Mouse (Mus musculus) liver, embryonic 16.5 days (tissue): ENCODE measurements at regions not wholly inside any gene's neighbourhood (a gene's known extent, or its start where the extent isn't known, plus 50 kb on each side); places are given as distances from the start of the nearest gene placed in this dataset.

Source experiments
- ATAC-seq: fragments of 200-750 bp; cut with Nextera tagmentation; 2 replicates; pipeline ENCODE4 v1.8.0; 2017; ENCODE audit warnings: low read depth, mild to moderate bottlenecking, moderate number of reproducible peaks, moderate library complexity
- H3K27ac ChIP-seq: fragments of 300-500 bp; sonication (generic); 2 replicates; pipeline ENCODE4 v1.5.1; 2014; ENCODE audit warnings: mild to moderate bottlenecking, low read length
- H3K27me3 ChIP-seq: fragments of 300-500 bp; sonication (generic); 2 replicates; pipeline ENCODE4 v1.6.1; 2014; ENCODE audit warnings: low read depth, low read length, mixed read lengths; ENCODE audit not compliant: control insufficient read depth, insufficient read depth
- H3K36me3 ChIP-seq: fragments of 300-500 bp; sonication (generic); 2 replicates; pipeline ENCODE4 v1.6.1; 2014; ENCODE audit warnings: mild to moderate bottlenecking; ENCODE audit not compliant: control insufficient read depth, insufficient read depth
- H3K4me1 ChIP-seq: fragments of 300-500 bp; sonication (generic); 2 replicates; pipeline ENCODE4 v1.6.1; 2014; ENCODE audit warnings: low read depth, low read length, mixed read lengths; ENCODE audit not compliant: control insufficient read depth
- H3K4me2 ChIP-seq: fragments of 300-500 bp; sonication (generic); 2 replicates; pipeline ENCODE4 v1.6.1; 2014; ENCODE audit warnings: low read depth, low read length, mixed read lengths
- H3K4me3 ChIP-seq: fragments of 300-500 bp; sonication (generic); 2 replicates; pipeline ENCODE4 v1.5.1; 2014; ENCODE audit warnings: low read depth, mild to moderate bottlenecking, low read length
- H3K9ac ChIP-seq: fragments of 300-500 bp; sonication (generic); 2 replicates; pipeline ENCODE4 v1.6.1; 2014; ENCODE audit warnings: low read depth, low read length
- H3K9me3 ChIP-seq: fragments of 300-500 bp; sonication (generic); replicated peaks from 2 replicates; pipeline ENCODE4 v1.6.1; 2016; ENCODE audit warnings: low read length; ENCODE audit not compliant: control insufficient read depth
- WGBS: fragments of 180-500 bp; shearing (Covaris S2); extraction: QIAGEN DNeasy Blood & Tissue Kit; methylation state at CpG from one replicate; pipeline ENCODE4 v1.1.7; 2014; ENCODE audit not compliant: insufficient replicate concordance; 5-methylcytosine and 5-hydroxymethylcytosine counted together

DNA sequence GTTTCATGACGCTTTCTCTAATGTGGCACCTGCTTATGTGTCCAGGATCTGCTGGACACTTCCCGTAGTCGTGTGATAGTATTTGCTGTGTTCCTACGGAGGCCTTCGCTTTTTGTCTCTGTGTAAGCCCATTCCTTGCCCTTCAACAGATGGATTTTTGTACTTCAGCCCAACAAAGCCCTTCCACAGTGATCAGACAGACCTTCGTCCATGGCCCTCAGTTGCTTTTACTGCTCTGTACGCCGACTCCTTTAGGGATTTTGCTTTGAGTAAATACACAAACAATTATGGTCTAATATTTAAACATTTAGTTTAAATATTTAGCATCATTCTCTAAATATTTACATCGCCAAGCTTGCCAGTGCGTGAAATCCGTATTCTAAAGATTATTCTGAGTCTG is 95.6 kb upstream of the Kit start:
- ATAC-seq, result no peak
- H3K9me3 ChIP-seq, result no peaks in the 10 kb centered on the region
- no peaks in the 10 kb centered on the region for H3K27me3 ChIP-seq
- no peak overlapping the region for H3K4me2 ChIP-seq
- WGBS, result 71% methylated on average over 11 of the region's 11 CpGs
- no peaks in the 10 kb centered on the region; the same call in 1 of the 2 replicates for H3K4me1 ChIP-seq
- H3K36me3 ChIP-seq, result no peaks in the 10 kb centered on the region
- no peak overlapping the region for H3K4me3 ChIP-seq
- H3K27ac ChIP-seq, result no peak overlapping the region
- H3K9ac ChIP-seq, result no peak overlapping the region

DNA sequence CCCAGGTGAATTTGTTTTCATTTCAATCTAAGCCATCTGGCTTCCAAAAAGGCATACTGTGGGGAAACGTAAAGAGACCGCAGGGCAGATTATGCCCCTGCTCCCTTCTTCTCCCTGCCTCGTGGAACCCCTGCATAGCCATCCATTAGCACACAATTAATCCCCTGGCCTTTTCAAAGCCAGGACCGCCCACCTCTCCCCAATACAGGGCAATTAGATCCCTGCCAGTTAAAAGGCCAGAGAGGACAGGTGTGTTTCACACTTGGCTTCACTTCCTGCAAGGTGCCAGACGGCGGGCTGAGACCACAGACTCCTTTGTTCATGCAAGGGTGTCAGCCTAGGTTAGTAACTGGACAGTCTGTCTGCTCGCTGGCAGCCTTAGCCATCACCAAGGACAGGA is 93.1 kb upstream of the Kit start:
- H3K4me2 ChIP-seq, result no peak overlapping the region
- 68% methylated on average over 7 of the region's 7 CpGs for WGBS
- no peaks in the 10 kb centered on the region for H3K36me3 ChIP-seq
- no peaks in the 10 kb centered on the region for H3K9me3 ChIP-seq
- H3K9ac ChIP-seq, result no peak overlapping the region
- no peak overlapping the region for H3K4me3 ChIP-seq
- H3K27ac ChIP-seq, result no peak overlapping the region
- no peaks in the 10 kb centered on the region; the same call in 1 of the 2 replicates for H3K4me1 ChIP-seq
- no peaks in the 10 kb centered on the region for H3K27me3 ChIP-seq
- no peak for ATAC-seq

- ATAC-seq, result no peak
- no peaks in the 10 kb centered on the region; the same call in 1 of the 2 replicates for H3K4me1 ChIP-seq
- WGBS, result 67% methylated on average over 7 of the region's 7 CpGs
Observed at GRCm38 (mm10) chr5:75484330-75484729, 90.4 kb upstream of the Kit start.

GRCm38 (mm10) chr5:75490806-75491205 is 83.9 kb upstream of the Kit start:
- no peak overlapping the region for H3K4me3 ChIP-seq
- no peak overlapping the region for H3K9ac ChIP-seq
- no peaks in the 10 kb centered on the region for H3K36me3 ChIP-seq
- H3K9me3 ChIP-seq, result no peaks in the 10 kb centered on the region
- ATAC-seq, result no peak
- H3K4me2 ChIP-seq, result no peak overlapping the region
- H3K27me3 ChIP-seq, result no peaks in the 10 kb centered on the region
- 36% methylated on average over 9 of the region's 9 CpGs for WGBS
- no peaks in the 10 kb centered on the region for H3K4me1 ChIP-seq
- H3K27ac ChIP-seq, result no peak overlapping the region

More at GRCm38 (mm10) chr5:75484330-75484729, 90.4 kb upstream of the Kit start:
- H3K9ac ChIP-seq, result no peak overlapping the region
- no peaks in the 10 kb centered on the region for H3K36me3 ChIP-seq
- H3K9me3 ChIP-seq, result no peaks in the 10 kb centered on the region
- H3K27ac ChIP-seq, result no peak overlapping the region
- no peaks in the 10 kb centered on the region for H3K27me3 ChIP-seq
- H3K4me3 ChIP-seq, result no peak overlapping the region
- no peak overlapping the region for H3K4me2 ChIP-seq

GRCm38 (mm10) chr5:75494143-75494542 is 80.6 kb upstream of the Kit start:
- no peak overlapping the region for H3K4me3 ChIP-seq
- H3K9me3 ChIP-seq, result no peaks in the 10 kb centered on the region
- H3K27ac ChIP-seq, result no peak overlapping the region
- no peak overlapping the region for H3K9ac ChIP-seq
- ATAC-seq, result no peak
- no peaks in the 10 kb centered on the region for H3K4me1 ChIP-seq
- no peaks in the 10 kb centered on the region for H3K27me3 ChIP-seq
- 66% methylated on average over 10 of the region's 10 CpGs for WGBS
- H3K36me3 ChIP-seq, result no peaks in the 10 kb centered on the region
- H3K4me2 ChIP-seq, result no peak overlapping the region

DNA sequence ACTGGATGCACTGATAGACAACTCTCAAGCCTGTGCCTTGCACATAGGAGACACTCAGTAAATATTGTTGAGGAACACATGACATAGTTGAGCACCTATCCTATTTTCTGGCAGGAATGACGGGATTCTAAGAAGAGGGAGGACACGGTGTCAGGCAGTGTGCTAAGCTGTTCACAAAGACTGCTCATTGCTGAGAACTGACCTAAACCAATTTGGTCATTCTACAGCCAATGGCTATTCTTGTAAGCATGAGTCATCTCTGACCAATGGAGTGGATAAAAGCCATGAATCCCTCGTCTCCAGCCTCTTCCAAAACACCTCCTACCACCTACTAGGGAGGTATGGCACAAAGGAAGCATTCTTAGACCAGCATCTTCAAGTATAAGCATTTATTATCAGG is 75.7 kb upstream of the Kit start:
- 75% methylated on average over 3 of the region's 3 CpGs for WGBS
- H3K27ac ChIP-seq, result no peak overlapping the region
- H3K36me3 ChIP-seq, result no peaks in the 10 kb centered on the region
- H3K4me3 ChIP-seq, result no peak overlapping the region
- H3K4me2 ChIP-seq, result no peak overlapping the region
- no peaks in the 10 kb centered on the region for H3K27me3 ChIP-seq
- no peaks in the 10 kb centered on the region for H3K9me3 ChIP-seq
- no peak for ATAC-seq
- H3K9ac ChIP-seq, result no peak overlapping the region
- no peaks in the 10 kb centered on the region for H3K4me1 ChIP-seq

- WGBS, result 67% methylated on average over 5 of the region's 5 CpGs
- no peaks in the 10 kb centered on the region for H3K4me1 ChIP-seq
- no peak for ATAC-seq
Observed at GRCm38 (mm10) chr5:75499695-75500094, 75.0 kb upstream of the Kit start.

DNA sequence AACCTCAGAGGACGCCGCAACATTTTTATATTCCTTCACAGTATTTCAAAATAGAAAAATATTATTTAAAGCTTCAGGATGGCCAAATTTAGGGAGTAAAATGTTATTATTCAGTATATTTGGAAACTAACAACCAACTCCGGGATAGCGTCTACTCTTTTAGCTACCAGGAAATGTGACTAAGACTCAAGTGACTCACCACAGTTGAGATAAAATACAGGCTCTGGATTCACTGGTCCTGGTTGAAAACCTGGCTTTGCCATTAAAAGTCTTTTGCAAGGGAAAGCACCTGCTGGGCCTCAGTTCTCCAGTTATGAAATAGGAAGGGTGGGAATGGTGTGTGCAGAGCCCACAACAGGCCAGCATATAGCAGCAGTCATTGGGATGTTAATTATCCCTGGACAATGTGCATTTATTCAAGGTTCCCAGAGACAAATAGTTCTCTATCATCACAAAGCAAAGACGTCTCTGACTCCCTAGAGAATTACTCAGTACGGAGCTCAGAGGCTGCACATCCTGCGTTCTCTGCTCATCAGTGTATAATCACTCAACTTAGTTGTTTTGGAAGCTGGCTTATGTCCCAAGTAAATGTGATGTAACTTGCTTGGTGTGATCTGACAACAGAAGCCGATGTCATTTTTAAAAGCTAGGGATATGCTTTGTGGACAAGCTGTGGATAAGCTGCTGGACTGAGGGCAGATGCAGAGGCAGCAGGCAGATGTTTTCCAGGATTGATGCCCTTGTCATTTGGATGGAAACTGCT is 73.9 kb upstream of the Kit start:
- Histone ChIP-seq H3K36me3 (no peaks in the 10 kb centered on the region), H3K4me3 (no peak overlapping the region), H3K27me3 (no peaks in the 10 kb centered on the region), H3K4me2 (no peak overlapping the region), H3K9ac (no peak overlapping the region), H3K27ac (no peak overlapping the region), H3K4me1 (no peaks in the 10 kb centered on the region), H3K9me3 (no peaks in the 10 kb centered on the region)
- ATAC-seq, result no peak
- WGBS, result 66% methylated on average over 8 of the region's 8 CpGs

More at GRCm38 (mm10) chr5:75499695-75500094, 75.0 kb upstream of the Kit start:
- H3K9me3 ChIP-seq, result no peaks in the 10 kb centered on the region
- H3K36me3 ChIP-seq, result no peaks in the 10 kb centered on the region
- H3K4me2 ChIP-seq, result no peak overlapping the region
- no peak overlapping the region for H3K27ac ChIP-seq
- no peaks in the 10 kb centered on the region for H3K27me3 ChIP-seq
- no peak overlapping the region for H3K9ac ChIP-seq
- H3K4me3 ChIP-seq, result no peak overlapping the region

GRCm38 (mm10) chr5:75503673-75504072 is 71.0 kb upstream of the Kit start:
- Histone ChIP-seq H3K9ac (no peak overlapping the region), H3K4me2 (no peak overlapping the region), H3K27ac (no peak overlapping the region), H3K36me3 (no peaks in the 10 kb centered on the region), H3K27me3 (no peaks in the 10 kb centered on the region), H3K4me3 (no peak overlapping the region), H3K4me1 (no peaks in the 10 kb centered on the region), H3K9me3 (no peaks in the 10 kb centered on the region)
- 38% methylated on average over 3 of the region's 3 CpGs for WGBS
- ATAC-seq, result no peak
